Mouse (Mus musculus): ENCODE measurements around the gene Ap3b1.
"Not testable (repeated sequence)": the region's sequence is repeated elsewhere in the genome, so short reads cannot be mapped to it uniquely, and the experiment has no call there.

The Ap3b1 gene

GRCm38 (mm10) chr13:94358401-94359265 lies at the start of gene Ap3b1:
Ap3b1 (plus strand) TSS chr13:94358960.
- peak; percentile 90 for DNase-seq (ENCODE audit: low read depth, low spot score)

- DNase-seq (ENCODE audit: low read depth, low spot score) = not testable (repeated sequence)
Observed at GRCm38 (mm10) chr13:94312812-94313211, 45.9 kb upstream of the Ap3b1 start.

- peak; percentile 43 for DNase-seq (ENCODE audit: low read depth, low spot score)
Observed at GRCm38 (mm10) chr13:94316975-94317511, 41.7 kb upstream of the Ap3b1 start.

GRCm38 (mm10) chr13:94321094-94321792 lies 37.5 kb upstream of the Ap3b1 start:
- no peak for DNase-seq (ENCODE audit: low read depth, low spot score)

- no peak for DNase-seq (ENCODE audit: low read depth, low spot score)
Observed at GRCm38 (mm10) chr13:94322475-94322874, 36.3 kb upstream of the Ap3b1 start.

GRCm38 (mm10) chr13:94328063-94328462 lies 30.7 kb upstream of the Ap3b1 start:
- DNase-seq (ENCODE audit: low read depth, low spot score) = no peak

- not testable (repeated sequence) for DNase-seq (ENCODE audit: low read depth, low spot score)
Observed at GRCm38 (mm10) chr13:94329005-94329404, 29.8 kb upstream of the Ap3b1 start.

- peak; percentile 39 for DNase-seq (ENCODE audit: low read depth, low spot score)
Observed at GRCm38 (mm10) chr13:94330392-94330979, 28.3 kb upstream of the Ap3b1 start.

- DNase-seq (ENCODE audit: low read depth, low spot score) = peak; percentile 39
Observed at GRCm38 (mm10) chr13:94338357-94338756, 20.4 kb upstream of the Ap3b1 start.

GRCm38 (mm10) chr13:94343192-94343591 lies 15.6 kb upstream of the Ap3b1 start:
- no peak for DNase-seq (ENCODE audit: low read depth, low spot score)

GRCm38 (mm10) chr13:94344600-94344999 lies 14.2 kb upstream of the Ap3b1 start:
- not testable (repeated sequence) for DNase-seq (ENCODE audit: low read depth, low spot score)

GRCm38 (mm10) chr13:94354584-94354983 lies 4.2 kb upstream of the Ap3b1 start:
- DNase-seq (ENCODE audit: low read depth, low spot score) = no peak

- no peak for DNase-seq (ENCODE audit: low read depth, low spot score)
Observed at GRCm38 (mm10) chr13:94358101-94358400, 709 bp upstream of the Ap3b1 start.

GRCm38 (mm10) chr13:94359282-94359920 lies 641 bp downstream of the Ap3b1 start:
- no peak for DNase-seq (ENCODE audit: low read depth, low spot score)

GRCm38 (mm10) chr13:94361013-94361580 lies 2.3 kb downstream of the Ap3b1 start:
- DNase-seq (ENCODE audit: low read depth, low spot score) = not testable (repeated sequence)

- no peak for DNase-seq (ENCODE audit: low read depth, low spot score)
Observed at GRCm38 (mm10) chr13:94364336-94364735, 5.6 kb downstream of the Ap3b1 start.

GRCm38 (mm10) chr13:94365108-94365907 lies 6.5 kb downstream of the Ap3b1 start:
- no peak for DNase-seq (ENCODE audit: low read depth, low spot score)

- peak; percentile 45 for DNase-seq (ENCODE audit: low read depth, low spot score)
Observed at GRCm38 (mm10) chr13:94367869-94368268, 9.1 kb downstream of the Ap3b1 start.

- no peak for DNase-seq (ENCODE audit: low read depth, low spot score)
Observed at GRCm38 (mm10) chr13:94370521-94370920, 11.8 kb downstream of the Ap3b1 start.

- no peak for DNase-seq (ENCODE audit: low read depth, low spot score)
Observed at GRCm38 (mm10) chr13:94372066-94372465, 13.3 kb downstream of the Ap3b1 start.

- no peak for DNase-seq (ENCODE audit: low read depth, low spot score)
Observed at GRCm38 (mm10) chr13:94374131-94374530, 15.4 kb downstream of the Ap3b1 start.

Measured in brain, adult 2 months (tissue).